Mouse (Mus musculus): Measurements from ENCODE around the gene Cybrd1.
A peak's percentile ranks its signal among the peaks of the same experiment; 100 is the strongest.

The Cybrd1 gene

GRCm38 (mm10) chr2:71117797-71118708 is at the start of gene Cybrd1:
Gene Cybrd1, plus strand, starts transcription at chr2:71117923.
- peak; percentile 37 for DNase-seq (ENCODE audit: low spot score)

GRCm38 (mm10) chr2:71071601-71072000 is 46.1 kb upstream of the Cybrd1 start:
- no peak for DNase-seq (ENCODE audit: low spot score)

DNA sequence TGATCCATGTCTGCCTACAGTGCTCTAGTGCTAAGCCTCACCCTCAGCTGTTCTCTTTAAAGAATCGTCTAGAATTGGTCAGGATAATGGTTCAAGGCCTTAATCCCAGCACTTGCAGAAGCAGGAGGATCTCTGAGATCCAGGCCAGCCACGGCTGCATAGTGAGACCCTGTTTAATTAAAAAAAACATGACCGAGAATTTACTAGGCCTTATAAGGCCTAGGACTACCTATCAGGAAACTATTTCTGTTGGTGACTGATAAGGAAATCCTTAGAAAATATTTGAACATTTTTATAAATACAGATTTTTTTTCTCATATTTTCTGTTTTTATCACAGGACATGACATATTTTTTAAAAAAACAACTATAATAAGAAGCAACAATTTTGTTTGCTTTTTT is 44.4 kb upstream of the Cybrd1 start:
- no peak for DNase-seq (ENCODE audit: low spot score)

DNA sequence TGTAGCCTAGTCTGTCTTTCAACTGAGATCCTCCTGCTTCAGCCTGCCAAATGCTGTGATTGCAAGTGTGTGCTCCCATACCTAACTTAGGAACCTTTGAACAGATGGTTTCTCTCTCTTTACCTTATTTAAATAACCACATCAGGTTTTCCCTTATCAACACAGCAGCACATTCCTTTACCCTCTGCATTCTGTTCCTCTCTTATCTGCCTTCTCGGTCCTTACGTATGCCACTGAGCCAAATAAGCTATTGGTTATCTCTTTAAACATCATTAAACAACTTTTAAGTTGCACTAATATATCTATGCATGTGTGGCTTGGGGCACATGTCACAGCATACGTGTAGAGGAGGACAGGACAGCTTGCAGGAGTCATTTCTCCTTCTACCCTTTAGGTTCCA is 43.9 kb upstream of the Cybrd1 start:
- no peak for DNase-seq (ENCODE audit: low spot score)

DNA sequence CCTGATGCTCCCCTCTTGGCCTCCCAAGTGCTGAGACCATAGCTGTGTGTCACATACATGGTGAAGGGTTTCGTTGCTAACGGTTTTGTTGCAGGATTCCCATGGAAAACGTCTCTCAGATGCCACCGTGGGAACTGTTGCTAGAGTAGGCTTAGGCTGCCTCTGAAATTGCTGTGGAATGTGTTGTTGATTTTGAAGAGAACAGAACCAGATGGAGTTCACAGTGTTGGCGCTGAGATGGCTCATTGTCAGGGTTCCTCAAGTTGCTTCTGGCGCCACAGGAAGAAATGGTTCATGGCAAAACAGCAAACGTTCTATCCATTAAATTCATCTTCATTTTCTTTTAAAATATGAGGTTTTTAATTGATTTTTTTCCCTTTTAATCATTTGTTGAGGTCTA is 35.3 kb upstream of the Cybrd1 start:
- DNase-seq (ENCODE audit: low spot score), result no peak

GRCm38 (mm10) chr2:71083454-71084193 is 34.1 kb upstream of the Cybrd1 start:
- DNase-seq (ENCODE audit: low spot score), result no peak

- no peak for DNase-seq (ENCODE audit: low spot score)
These were observed 28.0 kb upstream of the Cybrd1 start for GRCm38 (mm10) chr2:71089766-71090165.

DNA sequence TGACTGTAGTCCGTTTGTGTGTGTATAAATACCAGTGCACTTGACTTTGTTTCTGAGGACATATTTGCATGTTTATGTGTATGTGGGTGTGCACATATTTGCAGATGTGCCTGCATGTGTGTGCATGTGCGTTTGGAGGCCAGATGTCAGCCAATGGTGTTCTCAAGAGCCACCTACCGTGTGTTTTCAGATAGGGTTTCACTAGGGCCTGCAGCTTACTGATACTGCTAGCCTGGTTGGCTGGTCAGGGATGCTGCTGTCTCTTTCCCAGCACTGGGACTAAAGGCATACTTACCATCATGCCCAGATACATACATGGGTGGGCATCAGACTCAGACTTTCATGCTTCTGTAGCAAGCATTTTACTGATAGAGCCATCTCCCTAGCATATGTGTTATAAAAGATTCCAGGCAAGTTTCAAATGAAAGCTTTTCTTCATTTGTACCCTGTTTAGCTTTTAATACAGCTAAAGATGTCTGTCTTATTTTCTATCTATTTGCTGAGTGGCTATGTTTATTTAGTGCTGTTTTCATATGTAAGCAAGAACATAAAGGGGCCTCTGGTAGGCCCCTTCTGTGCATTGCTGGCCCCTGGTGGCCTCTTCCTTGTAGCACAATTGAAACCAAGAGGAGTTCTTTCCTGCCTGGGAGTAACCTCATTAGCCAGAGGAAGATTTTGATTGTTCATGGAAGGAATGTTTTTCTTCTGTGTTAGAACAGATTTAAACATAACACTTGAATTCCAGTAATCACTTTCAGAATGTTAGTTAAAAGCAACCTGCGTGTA is 26.9 kb upstream of the Cybrd1 start:
- no peak for DNase-seq (ENCODE audit: low spot score)

- DNase-seq (ENCODE audit: low spot score), result no peak
These were observed 21.6 kb upstream of the Cybrd1 start for GRCm38 (mm10) chr2:71096170-71096569.

GRCm38 (mm10) chr2:71102621-71103291 is 15.0 kb upstream of the Cybrd1 start:
- DNase-seq (ENCODE audit: low spot score), result no peak

DNA sequence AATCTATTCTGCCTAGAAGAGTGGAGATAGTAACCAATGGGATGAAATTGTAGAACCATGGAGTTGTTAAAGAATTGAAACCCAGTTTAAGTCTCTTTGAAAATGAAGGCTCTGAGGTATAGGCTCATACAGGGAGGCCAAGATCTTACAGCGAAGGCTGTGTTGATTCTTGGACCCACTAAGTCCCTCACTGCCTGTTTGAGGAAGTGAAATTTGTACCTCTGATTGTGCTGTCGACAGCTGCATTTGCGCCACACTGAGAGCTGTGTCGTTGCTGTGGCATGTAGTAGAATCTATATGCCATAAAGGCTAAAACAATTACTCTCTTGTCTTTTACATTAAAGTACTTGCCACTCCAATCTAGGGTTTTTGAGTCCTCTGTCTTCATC is 14.4 kb upstream of the Cybrd1 start:
- no peak for DNase-seq (ENCODE audit: low spot score)

DNA sequence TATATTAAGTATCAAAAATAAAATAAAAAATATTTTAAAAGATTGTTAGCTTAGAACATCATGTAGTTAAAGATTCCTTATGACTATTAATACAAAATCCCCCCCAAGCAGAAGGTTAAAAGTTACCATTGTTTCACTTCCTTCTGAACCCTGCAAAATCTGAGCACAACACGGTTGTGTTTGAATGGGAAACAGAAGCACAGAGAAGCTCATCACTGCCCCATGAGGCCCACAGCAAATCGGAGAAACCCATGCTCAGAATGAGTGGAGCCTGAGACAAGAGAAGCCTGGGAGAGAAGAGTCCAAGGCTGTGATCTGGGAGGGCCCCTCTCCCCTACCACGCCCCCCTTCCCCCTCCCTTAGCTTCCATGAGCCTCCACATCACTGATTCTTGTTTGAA is 13.0 kb upstream of the Cybrd1 start:
- DNase-seq (ENCODE audit: low spot score), result no peak

- no peak for DNase-seq (ENCODE audit: low spot score)
These were observed 12.1 kb upstream of the Cybrd1 start for GRCm38 (mm10) chr2:71105469-71106215.

- no peak for DNase-seq (ENCODE audit: low spot score)
These were observed 10.5 kb upstream of the Cybrd1 start for GRCm38 (mm10) chr2:71107225-71107624.

GRCm38 (mm10) chr2:71108541-71108940 is 9.2 kb upstream of the Cybrd1 start:
- DNase-seq (ENCODE audit: low spot score), result no peak

DNA sequence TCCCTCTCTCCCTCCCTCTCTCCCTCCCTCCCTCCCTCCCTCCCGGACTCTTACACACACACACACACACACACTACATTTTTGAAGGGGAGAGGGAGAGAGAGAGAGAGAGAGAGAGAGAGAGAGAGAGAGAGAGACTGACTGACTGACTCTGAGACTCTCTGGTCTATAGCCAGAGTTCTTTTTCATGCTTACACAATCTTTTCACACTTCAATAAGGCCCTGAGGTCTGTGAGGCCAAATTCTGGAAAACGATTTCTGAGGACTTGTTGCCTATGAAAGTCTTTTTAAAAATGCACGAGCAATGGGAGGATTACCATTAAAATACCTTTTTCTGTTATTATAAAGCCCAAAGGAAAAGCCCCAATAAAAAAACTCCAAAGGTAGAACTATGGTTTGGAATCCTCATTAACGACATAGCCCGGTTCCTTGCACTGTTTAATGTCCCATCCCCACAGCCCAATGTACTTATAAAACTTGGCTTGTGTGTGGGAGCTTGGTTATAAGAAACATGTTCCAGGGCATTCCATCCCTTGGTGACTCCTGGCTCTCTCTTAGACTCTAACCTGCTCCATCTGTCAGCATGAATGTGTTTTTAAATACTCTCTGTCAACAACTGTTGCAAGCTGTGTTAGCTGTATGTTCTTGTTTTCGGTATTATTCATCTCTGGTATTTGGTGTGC is 4.1 kb upstream of the Cybrd1 start:
- DNase-seq (ENCODE audit: low spot score), result no peak

GRCm38 (mm10) chr2:71116151-71116550 is 1.6 kb upstream of the Cybrd1 start:
- DNase-seq (ENCODE audit: low spot score), result no peak

DNA sequence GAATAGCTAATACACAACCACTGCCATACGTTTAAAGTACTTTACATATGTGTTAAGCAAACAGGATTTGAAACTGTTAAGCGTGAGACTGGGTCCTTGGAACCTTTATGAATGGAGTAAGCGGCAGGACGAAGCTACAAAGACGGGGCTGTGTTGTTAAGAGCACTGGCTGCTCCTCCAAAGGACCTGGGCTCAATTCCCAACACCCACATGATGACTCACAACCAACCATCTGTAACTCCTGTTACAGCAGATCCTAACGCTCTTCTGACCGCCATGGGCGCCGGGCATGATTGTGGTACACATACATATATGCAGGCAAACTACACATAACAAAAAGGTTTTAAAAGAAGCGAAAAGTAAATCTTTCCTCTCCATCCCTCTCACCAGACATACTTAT is 3.1 kb downstream of the Cybrd1 start:
- DNase-seq (ENCODE audit: low spot score), result no peak

- DNase-seq (ENCODE audit: low spot score), result no peak
These were observed 3.7 kb downstream of the Cybrd1 start for GRCm38 (mm10) chr2:71121406-71121805.

DNA sequence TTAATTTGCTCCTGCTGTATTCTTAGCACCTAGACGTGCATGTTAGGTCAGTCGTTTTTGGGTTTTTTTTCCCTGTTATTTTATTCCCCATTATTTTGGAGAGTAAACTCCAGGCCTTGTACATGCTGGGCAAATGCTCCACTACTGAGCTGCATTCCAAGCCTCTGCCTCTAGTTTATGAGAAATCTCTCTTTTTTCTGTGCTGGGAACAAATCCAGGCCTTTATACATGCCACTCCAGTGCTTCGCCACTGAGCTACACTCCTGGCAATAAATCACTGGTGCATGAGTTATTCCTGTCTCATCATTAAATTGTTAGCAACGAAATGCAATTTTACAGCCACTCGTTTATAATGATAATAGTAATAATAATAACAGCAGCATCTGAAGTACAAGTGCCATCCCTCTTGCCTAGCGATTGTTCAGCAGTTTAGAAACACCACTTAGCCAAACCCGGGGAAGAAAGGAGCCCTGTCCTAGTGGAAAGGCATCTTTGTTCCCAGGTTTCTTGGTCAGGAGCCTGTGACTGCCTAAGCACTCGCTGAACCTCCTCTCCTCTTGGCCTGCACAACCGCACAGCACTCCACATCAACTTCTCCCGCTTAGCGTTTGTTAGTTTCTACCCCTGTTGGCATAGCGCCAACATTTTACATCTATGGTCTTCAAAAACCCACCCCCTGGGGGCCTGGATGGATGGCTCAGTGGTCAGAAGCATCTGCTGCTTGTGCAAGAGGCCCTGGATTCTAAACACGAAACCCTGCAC is 4.7 kb downstream of the Cybrd1 start:
- no peak for DNase-seq (ENCODE audit: low spot score)
